Mouse (Mus musculus) retina, postnatal 7 days (tissue): ENCODE results near the gene Rapgef4.

Experiments
- DNase-seq: peaks from one replicate; pipeline ENCODE4 v3.0.0-alpha.2; 2012; ENCODE audit warnings: low read depth, low spot score

Gene Rapgef4

GRCm38 (mm10) chr2:71982868-71983597 lies 2.0 kb downstream of the Rapgef4 start:
- DNase-seq = no peak

GRCm38 (mm10) chr2:71985730-71986129 lies 4.7 kb downstream of the Rapgef4 start:
- no peak for DNase-seq

GRCm38 (mm10) chr2:71986276-71986848 lies 5.3 kb downstream of the Rapgef4 start:
- no peak for DNase-seq

- DNase-seq = no peak
These were observed 7.5 kb downstream of the Rapgef4 start for GRCm38 (mm10) chr2:71988572-71988971.

- DNase-seq = no peak
These were observed 11.1 kb downstream of the Rapgef4 start for GRCm38 (mm10) chr2:71992129-71992528.

GRCm38 (mm10) chr2:71993729-71994423 lies 12.8 kb downstream of the Rapgef4 start:
- no peak for DNase-seq

- no peak for DNase-seq
These were observed 17.5 kb downstream of the Rapgef4 start for GRCm38 (mm10) chr2:71998531-71998930.

GRCm38 (mm10) chr2:72000102-72000501 lies 19.1 kb downstream of the Rapgef4 start:
- DNase-seq = no peak

- no peak for DNase-seq
These were observed 21.9 kb downstream of the Rapgef4 start for GRCm38 (mm10) chr2:72002843-72003370.

- no peak for DNase-seq
These were observed 22.9 kb downstream of the Rapgef4 start for GRCm38 (mm10) chr2:72003756-72004525.

GRCm38 (mm10) chr2:72005051-72005450 lies 24.0 kb downstream of the Rapgef4 start:
- no peak for DNase-seq

GRCm38 (mm10) chr2:72009446-72010218 lies 28.6 kb downstream of the Rapgef4 start:
- DNase-seq = no peak

GRCm38 (mm10) chr2:72015366-72015765 lies 34.3 kb downstream of the Rapgef4 start:
- DNase-seq = no peak

- DNase-seq = no peak
These were observed 35.0 kb downstream of the Rapgef4 start for GRCm38 (mm10) chr2:72016013-72016412.

GRCm38 (mm10) chr2:72017168-72017567 lies 36.1 kb downstream of the Rapgef4 start:
- no peak for DNase-seq

- no peak for DNase-seq
These were observed 37.7 kb downstream of the Rapgef4 start for GRCm38 (mm10) chr2:72018736-72019135.

- DNase-seq = no peak
These were observed 39.7 kb downstream of the Rapgef4 start for GRCm38 (mm10) chr2:72020755-72021154.

- no peak for DNase-seq
These were observed 40.4 kb downstream of the Rapgef4 start for GRCm38 (mm10) chr2:72021440-72021839.

- DNase-seq = no peak
These were observed 40.8 kb downstream of the Rapgef4 start for GRCm38 (mm10) chr2:72021845-72022244.

GRCm38 (mm10) chr2:72023791-72024190 lies 42.8 kb downstream of the Rapgef4 start:
- DNase-seq = no peak

GRCm38 (mm10) chr2:72025660-72026059 lies 44.6 kb downstream of the Rapgef4 start:
- DNase-seq = no peak
